Comparison of ENCODE assay signal across 10 mouse cellular contexts in genomic region chr2:144441386-144441915, GRCm38 (mm10).
A peak's percentile ranks its signal among the peaks of the same experiment; 100 is the strongest.
DNase-seq lines count a peak whose midpoint lies in the region; ATAC-seq lines count a peak whose summit lies in the region.
"Had no signal": no experiment of that assay in that cellular context is flagged by ENCODE, and none has a peak within 500 bp of the region (broad histone marks: within the 10 kb centered on the region; RNA-seq: fewer than 3 reads in every experiment).

No protein-coding gene starts in this region.

- 75% methylated on average over 11 of the region's 11 CpGs for WGBS in forebrain, embryonic 16.5 days
- 94% methylated on average over 11 of the region's 11 CpGs for WGBS in forebrain, embryonic 11.5 days
- WGBS in large intestine, adult 2 months, result 27% methylated on average over 11 of the region's 11 CpGs
- WGBS in neural tube, embryonic 15.5 days, result 83% methylated on average over 11 of the region's 11 CpGs

- no peaks in the 10 kb centered on the region for H3K36me3 ChIP-seq in forebrain, embryonic 16.5 days (ENCODE audit: control insufficient read depth, insufficient read depth)
- H3K36me3 ChIP-seq in forebrain, embryonic 11.5 days (ENCODE audit: control insufficient read depth, insufficient read depth, low read length), result no peaks in the 10 kb centered on the region
- H3K36me3 ChIP-seq in neural tube, embryonic 15.5 days, result no peaks in the 10 kb centered on the region

- no peak overlapping the region for H3K4me3 ChIP-seq in forebrain, embryonic 16.5 days (replicated peaks; ENCODE audit: low read length)
- no peak overlapping the region for H3K4me3 ChIP-seq in forebrain, embryonic 11.5 days (ENCODE audit: low read depth, low read length)
- H3K4me3 ChIP-seq in neural tube, embryonic 15.5 days (replicated peaks), result no peak overlapping the region
- H3K4me3 ChIP-seq: erythroblast, embryonic 14.5 days had no signal

- H3K9ac ChIP-seq in forebrain, embryonic 16.5 days (replicated peaks; ENCODE audit: low read depth, low read length), result no peak overlapping the region
- H3K9ac ChIP-seq in forebrain, embryonic 11.5 days (ENCODE audit: low read length), result no peak overlapping the region
- no peak overlapping the region for H3K9ac ChIP-seq in neural tube, embryonic 15.5 days (replicated peaks)

- no peak for DNase-seq in forebrain, embryonic 11.5 days (ENCODE audit: low spot score)
- peak; percentile 13 for DNase-seq in urinary bladder, postnatal 14 days (ENCODE audit: low spot score)
- DNase-seq in urinary bladder, postnatal 4 days (ENCODE audit: low spot score in 2 of 2), result no peak
- DNase-seq in large intestine, adult 2 months (ENCODE audit: low read depth, low spot score), result peak; percentile 45
- DNase-seq in right cerebral cortex, postnatal 36 days (ENCODE audit: low spot score in 2 of 2), result peak; percentile 66 to 67
- DNase-seq in thymus, postnatal 4 days, result no peak

- no peaks in the 10 kb centered on the region for H3K4me1 ChIP-seq in forebrain, embryonic 16.5 days (replicated peaks; ENCODE audit: control insufficient read depth, insufficient read depth, low read length)
- no peaks in the 10 kb centered on the region for H3K4me1 ChIP-seq in forebrain, embryonic 11.5 days (replicated peaks; ENCODE audit: control insufficient read depth, insufficient read depth, low read length)
- H3K4me1 ChIP-seq in neural tube, embryonic 15.5 days, result no peaks in the 10 kb centered on the region

- no peaks in the 10 kb centered on the region for H3K27me3 ChIP-seq in forebrain, embryonic 16.5 days (replicated peaks; ENCODE audit: control insufficient read depth, insufficient read depth, low read length)
- no peaks in the 10 kb centered on the region for H3K27me3 ChIP-seq in forebrain, embryonic 11.5 days (ENCODE audit: control insufficient read depth, insufficient read depth, low read length)
- no peaks in the 10 kb centered on the region for H3K27me3 ChIP-seq in neural tube, embryonic 15.5 days (replicated peaks)

- H3K27ac ChIP-seq in forebrain, embryonic 16.5 days (ENCODE audit: low read length), result no peak overlapping the region
- H3K27ac ChIP-seq in forebrain, embryonic 11.5 days (ENCODE audit: low read depth, low read length), result no peak overlapping the region
- no peak overlapping the region for H3K27ac ChIP-seq in neural tube, embryonic 15.5 days (replicated peaks)
- H3K27ac ChIP-seq: macrophage had no signal

- ATAC-seq in forebrain, embryonic 16.5 days, result peak; percentile 36; the same call in 1 of the 2 replicates
- no peak for ATAC-seq in forebrain, embryonic 11.5 days (replicated peaks; ENCODE audit: low FRiP score)
- no peak for ATAC-seq in neural tube, embryonic 15.5 days (ENCODE audit: low FRiP score)

- no peaks in the 10 kb centered on the region for H3K9me3 ChIP-seq in forebrain, embryonic 16.5 days (ENCODE audit: control insufficient read depth, low read length)
- H3K9me3 ChIP-seq in forebrain, embryonic 11.5 days (ENCODE audit: control insufficient read depth, low read length), result no peaks in the 10 kb centered on the region
- no peaks in the 10 kb centered on the region for H3K9me3 ChIP-seq in neural tube, embryonic 15.5 days (replicated peaks)

- H3K4me2 ChIP-seq in forebrain, embryonic 16.5 days (ENCODE audit: low read length), result no peak overlapping the region
- H3K4me2 ChIP-seq in forebrain, embryonic 11.5 days (ENCODE audit: low read depth, low read length, severe bottlenecking), result no peak overlapping the region
- H3K4me2 ChIP-seq in neural tube, embryonic 15.5 days, result no peak overlapping the region

Comparison
In these comparisons a context has a peak if more than half of its experiments do, and no peak if none do; other contexts are left out.
1. DNase-seq: peak in urinary bladder, postnatal 14 days (single experiment), large intestine, adult 2 months (single experiment) and right cerebral cortex, postnatal 36 days (2 of 2); none in forebrain, embryonic 11.5 days (single experiment), urinary bladder, postnatal 4 days (0 of 2) and thymus, postnatal 4 days (single experiment).